Mouse (Mus musculus): ENCODE measurements around the gene Pdlim7. TPM values are rescaled to one million over a fixed set of nuclear protein-coding genes. Genes with fewer than 3 reads are reported as not detected.

The Pdlim7 gene
- polyA plus RNA-seq, 2 experiments: 11.5 to 15.3 TPM

DNA sequence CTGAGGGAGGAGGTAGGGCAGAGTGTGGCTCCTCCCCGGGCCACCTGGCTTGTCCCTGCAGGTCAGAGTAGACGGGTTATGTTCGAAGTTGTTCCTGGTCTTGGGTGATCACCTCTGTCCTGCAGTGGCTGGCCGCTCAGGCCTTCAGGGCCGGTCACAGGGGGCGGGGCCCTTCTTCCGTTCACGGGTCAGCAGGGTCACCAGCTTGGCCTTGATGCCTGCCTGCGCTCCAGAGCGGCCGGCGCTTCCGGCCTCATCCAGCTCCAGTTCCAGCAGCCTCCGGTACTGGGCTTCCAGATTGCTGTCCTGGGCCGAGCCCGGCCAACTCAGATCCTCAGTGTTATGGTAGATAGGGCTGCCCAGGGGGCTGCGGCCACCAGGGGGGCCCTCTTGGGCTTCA is 9.8 kb upstream of the Pdlim7 start:
- 80% methylated on average over 17 of the region's 17 CpGs for WGBS (ENCODE audit: insufficient replicate concordance)
- H3K4me1 ChIP-seq (replicated peaks; ENCODE audit: control insufficient read depth in 2 of 2, insufficient read depth in 2 of 2, low read length in 1 of 2): peaks cover 0 to 6% of the 10 kb centered on the region in 2 experiments; a peak in 1 of 4 replicates
- H3K9me3 ChIP-seq (ENCODE audit: control insufficient read depth, low read length): no peaks in the 10 kb centered on the region
- H3K36me3 ChIP-seq (replicated peaks; ENCODE audit: control insufficient read depth, insufficient read depth, low read depth): no peaks in the 10 kb centered on the region
- no peak overlapping the region for H3K9ac ChIP-seq (replicated peaks)
- H3K4me2 ChIP-seq (ENCODE audit: low read depth): no peak overlapping the region
- H3K4me3 ChIP-seq (ENCODE audit: insufficient read depth in 1 of 2, low read depth in 2 of 2, low read length in 2 of 2): no peak overlapping the region
- peak; percentile 42 for ATAC-seq (ENCODE audit: insufficient read depth)
- TF ChIP-seq EP300 (IDR thresholded peaks at IDR 0.05; ENCODE audit: low read depth) (no peak), CTCF (IDR thresholded peaks at IDR 0.05; ENCODE audit: low read depth) (no peak)
- no peaks in the 10 kb centered on the region for H3K27me3 ChIP-seq (ENCODE audit: control insufficient read depth, insufficient read depth, low read length)
- DNase-seq (ENCODE audit: low read depth in 3 of 3, low spot score in 3 of 3): no peak
- no peak overlapping the region for H3K27ac ChIP-seq

- Histone ChIP-seq H3K9ac (replicated peaks) (no peak overlapping the region), H3K4me1 (replicated peaks; ENCODE audit: control insufficient read depth in 2 of 2, insufficient read depth in 2 of 2, low read length in 1 of 2) (peaks cover 0 to 5% of the 10 kb centered on the region in 2 experiments; a peak in 1 of 4 replicates), H3K27ac (no peak overlapping the region), H3K36me3 (replicated peaks; ENCODE audit: control insufficient read depth, insufficient read depth, low read depth) (no peaks in the 10 kb centered on the region), H3K27me3 (ENCODE audit: control insufficient read depth, insufficient read depth, low read length) (no peaks in the 10 kb centered on the region), H3K9me3 (ENCODE audit: control insufficient read depth, low read length) (no peaks in the 10 kb centered on the region), H3K4me3 (ENCODE audit: insufficient read depth in 1 of 2, low read depth in 2 of 2, low read length in 2 of 2) (no peak overlapping the region), H3K4me2 (ENCODE audit: low read depth) (no peak overlapping the region)
- DNase-seq (ENCODE audit: low read depth in 3 of 3, low spot score in 3 of 3): no peak
- no peak for ATAC-seq (ENCODE audit: insufficient read depth)
- whole genome bisulfite sequencing (ENCODE audit: insufficient replicate concordance): 62% methylated on average over 8 of the region's 8 CpGs
- TF ChIP-seq CTCF (IDR thresholded peaks at IDR 0.05; ENCODE audit: low read depth): no peak
- TF ChIP-seq EP300 (IDR thresholded peaks at IDR 0.05; ENCODE audit: low read depth): no peak
These were observed 9.3 kb upstream of the Pdlim7 start for GRCm38 (mm10) chr13:55522730-55523129.

- Histone ChIP-seq H3K4me3 (ENCODE audit: insufficient read depth in 1 of 2, low read depth in 2 of 2, low read length in 2 of 2) (no peak overlapping the region), H3K4me1 (replicated peaks; ENCODE audit: control insufficient read depth in 2 of 2, insufficient read depth in 2 of 2, low read length in 1 of 2) (no peaks in the 10 kb centered on the region), H3K9ac (replicated peaks) (no peak overlapping the region), H3K4me2 (ENCODE audit: low read depth) (no peak overlapping the region), H3K27ac (no peak overlapping the region), H3K27me3 (ENCODE audit: control insufficient read depth, insufficient read depth, low read length) (no peaks in the 10 kb centered on the region), H3K9me3 (ENCODE audit: control insufficient read depth, low read length) (no peaks in the 10 kb centered on the region), H3K36me3 (replicated peaks; ENCODE audit: control insufficient read depth, insufficient read depth, low read depth) (no peaks in the 10 kb centered on the region)
- no peak for TF ChIP-seq CTCF (IDR thresholded peaks at IDR 0.05; ENCODE audit: low read depth)
- no peak for TF ChIP-seq EP300 (IDR thresholded peaks at IDR 0.05; ENCODE audit: low read depth)
- DNase-seq (ENCODE audit: low read depth in 3 of 3, low spot score in 3 of 3) (no peak), ATAC-seq (ENCODE audit: insufficient read depth) (no peak)
- 38% methylated on average over 4 of the region's 4 CpGs for WGBS (ENCODE audit: insufficient replicate concordance)
These were observed 6.1 kb upstream of the Pdlim7 start for GRCm38 (mm10) chr13:55519606-55520005.

DNA sequence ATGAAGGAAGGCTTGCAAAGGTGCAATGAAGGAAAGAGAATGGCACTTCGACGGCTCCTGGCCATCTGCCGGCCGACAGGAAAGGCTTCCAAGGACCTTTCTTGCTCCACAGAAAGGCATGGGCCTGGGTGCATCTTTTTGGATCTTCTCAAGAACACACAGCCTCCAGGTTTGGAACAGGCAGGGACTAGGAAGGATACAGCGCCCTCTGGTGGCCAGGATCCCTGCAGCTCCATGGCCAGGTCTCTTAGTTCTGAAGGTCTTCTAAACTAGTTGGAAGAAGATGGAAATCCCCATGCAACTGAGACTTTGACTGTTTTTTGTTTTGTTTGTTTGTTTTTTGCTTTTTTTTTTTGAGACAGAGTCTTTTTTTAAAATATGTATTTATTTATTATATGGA is 3.5 kb upstream of the Pdlim7 start:
- WGBS (ENCODE audit: insufficient replicate concordance): 1% methylated on average over 5 of the region's 5 CpGs
- ATAC-seq (ENCODE audit: insufficient read depth) (no peak), DNase-seq (ENCODE audit: low read depth in 3 of 3, low spot score in 3 of 3) (peak in 2 of 3 experiments; percentile 51 to 65)
- Histone ChIP-seq H3K4me2 (ENCODE audit: low read depth) (no peak overlapping the region), H3K27ac (no peak overlapping the region), H3K9ac (replicated peaks) (no peak overlapping the region), H3K4me1 (replicated peaks; ENCODE audit: control insufficient read depth in 2 of 2, insufficient read depth in 2 of 2, low read length in 1 of 2) (peaks cover 4 to 6% of the 10 kb centered on the region in 2 experiments; a peak in 3 of 4 replicates), H3K9me3 (ENCODE audit: control insufficient read depth, low read length) (no peaks in the 10 kb centered on the region), H3K27me3 (ENCODE audit: control insufficient read depth, insufficient read depth, low read length) (no peaks in the 10 kb centered on the region; the same call in 1 of the 2 replicates), H3K36me3 (replicated peaks; ENCODE audit: control insufficient read depth, insufficient read depth, low read depth) (no peaks in the 10 kb centered on the region), H3K4me3 (ENCODE audit: insufficient read depth in 1 of 2, low read depth in 2 of 2, low read length in 2 of 2) (no peak overlapping the region)
- TF ChIP-seq CTCF (IDR thresholded peaks at IDR 0.05; ENCODE audit: low read depth) (peak; percentile 95), EP300 (IDR thresholded peaks at IDR 0.05; ENCODE audit: low read depth) (no peak)

- H3K36me3 ChIP-seq (replicated peaks; ENCODE audit: control insufficient read depth, insufficient read depth, low read depth): no peaks in the 10 kb centered on the region
- WGBS (ENCODE audit: insufficient replicate concordance): 27% methylated on average over 9 of the region's 9 CpGs
- no peaks in the 10 kb centered on the region for H3K9me3 ChIP-seq (ENCODE audit: control insufficient read depth, low read length)
- no peaks in the 10 kb centered on the region; the same call in 1 of the 2 replicates for H3K27me3 ChIP-seq (ENCODE audit: control insufficient read depth, insufficient read depth, low read length)
- TF ChIP-seq CTCF (IDR thresholded peaks at IDR 0.05; ENCODE audit: low read depth) (no peak), EP300 (IDR thresholded peaks at IDR 0.05; ENCODE audit: low read depth) (no peak)
- no peak overlapping the region for H3K9ac ChIP-seq (replicated peaks)
- H3K27ac ChIP-seq: no peak overlapping the region
- peak overlapping the region; percentile 93 for H3K4me2 ChIP-seq (ENCODE audit: low read depth)
- H3K4me1 ChIP-seq (replicated peaks; ENCODE audit: control insufficient read depth in 2 of 2, insufficient read depth in 2 of 2, low read length in 1 of 2): peaks cover 14 to 23% of the 10 kb centered on the region in 2 experiments
- H3K4me3 ChIP-seq (ENCODE audit: insufficient read depth in 1 of 2, low read depth in 2 of 2, low read length in 2 of 2): peak overlapping the region in 1 of 2 experiments; percentile 81; a peak in 1 of 4 replicates
- DNase-seq (ENCODE audit: low read depth in 3 of 3, low spot score in 3 of 3) (no peak), ATAC-seq (ENCODE audit: insufficient read depth) (no peak)
These were observed 352 bp upstream of the Pdlim7 start for GRCm38 (mm10) chr13:55513828-55514227.

Measured in liver, embryonic 14.5 days (tissue).